Mouse (Mus musculus) liver, adult 2 months (tissue): ENCODE measurements at regions not wholly inside any gene's neighbourhood (a gene's known extent, or its start where the extent isn't known, plus 50 kb on each side); places are given as distances from the start of the nearest gene placed in this dataset.
A peak's percentile ranks its signal among the peaks of the same experiment; 100 is the strongest.

ENCODE experiments used
- DNase-seq: peaks from one replicate; pipeline ENCODE4 v3.0.0-alpha.2; 2011; ENCODE audit warnings: low read depth, low spot score; ENCODE audit errors: extremely low read depth
- H3K27ac ChIP-seq: fragments of 200-500 bp; replicated peaks from 2 replicates; pipeline ENCODE4 v1.5.1; 2012; ENCODE audit warnings: low read depth, mild to moderate bottlenecking, control low read depth, inconsistent platforms, low read length; ENCODE audit not compliant: insufficient read depth
- H3K27me3 ChIP-seq: fragments of 200-500 bp; 2 replicates; pipeline ENCODE4 v1.6.1; 2012; ENCODE audit warnings: mild to moderate bottlenecking, moderate library complexity, low read length, inconsistent platforms; ENCODE audit not compliant: control insufficient read depth, insufficient read depth
- H3K36me3 ChIP-seq: fragments of 200-500 bp; 2 replicates; pipeline ENCODE4 v1.6.1; 2012; ENCODE audit warnings: low read length, inconsistent platforms; ENCODE audit not compliant: control insufficient read depth, insufficient read depth
- H3K4me1 ChIP-seq: fragments of 200-500 bp; 2 replicates; pipeline ENCODE4 v1.6.1; 2011; ENCODE audit warnings: low read length; ENCODE audit not compliant: control insufficient read depth, insufficient read depth
- H3K4me3 ChIP-seq: fragments of 200-500 bp; 2 replicates; pipeline ENCODE4 v1.5.1; 2011; ENCODE audit warnings: low read depth, mild to moderate bottlenecking, control low read depth, low read length, moderate library complexity; ENCODE audit not compliant: insufficient read depth
- H3K79me2 ChIP-seq: fragments of 200-500 bp; 2 replicates; pipeline ENCODE4 v1.6.1; 2012; ENCODE audit warnings: inconsistent platforms, mild to moderate bottlenecking, low read length, moderate library complexity; ENCODE audit not compliant: control insufficient read depth, insufficient read depth
- H3K9ac ChIP-seq: fragments of 200-500 bp; 2 replicates; pipeline ENCODE4 v1.6.1; 2012; ENCODE audit warnings: low read depth, mild to moderate bottlenecking, control low read depth, inconsistent platforms, low read length
- CTCF ChIP-seq: fragments of 200-500 bp; IDR thresholded peaks from 2 replicates; pipeline ENCODE4 v1.5.1; 2011; ENCODE audit warnings: low read depth, low read length, control low read depth
- POLR2A ChIP-seq: fragments of 200-500 bp; IDR thresholded peaks from 2 replicates; pipeline ENCODE4 v1.6.1; 2011; ENCODE audit warnings: low read length, control low read depth; ENCODE audit not compliant: insufficient read depth; ENCODE audit errors: extremely low read depth
- WGBS: fragments of 180-500 bp; shearing (Covaris S2); methylation state at CpG from one replicate; pipeline ENCODE4 v1.1.7; 2018; 5-methylcytosine and 5-hydroxymethylcytosine counted together

- Histone ChIP-seq H3K79me2 (no peaks in the 10 kb centered on the region), H3K27me3 (no peaks in the 10 kb centered on the region), H3K4me1 (no peaks in the 10 kb centered on the region), H3K9ac (no peak overlapping the region), H3K4me3 (no peak overlapping the region), H3K27ac (no peak overlapping the region), H3K36me3 (no peaks in the 10 kb centered on the region)
- WGBS = 94% methylated on average over 2 of the region's 2 CpGs
- no peak for DNase-seq
- no peak for TF ChIP-seq CTCF
- TF ChIP-seq POLR2A = no peak
Measured at GRCm38 (mm10) chr13:34414533-34414932, 69.6 kb upstream of the Slc22a23 start.

DNA sequence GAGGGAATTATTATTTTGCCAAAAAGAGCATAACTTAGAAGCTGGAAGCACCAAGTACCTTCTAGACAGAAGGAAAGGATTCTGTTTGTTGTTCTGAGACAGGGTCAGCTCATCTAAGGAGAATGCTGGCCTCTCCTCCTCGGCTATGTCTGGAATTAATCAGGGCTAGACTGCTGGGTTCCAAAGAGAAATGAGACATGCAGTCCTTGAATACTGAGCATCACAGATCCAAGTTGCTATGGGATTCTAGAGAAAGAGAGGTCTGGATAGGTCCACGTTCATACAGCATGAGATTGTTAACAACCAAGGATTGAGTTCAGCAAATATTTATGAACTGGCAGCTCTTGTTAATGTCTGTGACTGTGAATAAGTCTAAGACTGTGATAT, 63.7 kb upstream of the Slc22a23 start:
- H3K36me3 ChIP-seq = no peaks in the 10 kb centered on the region
- no peak overlapping the region for H3K4me3 ChIP-seq
- no peaks in the 10 kb centered on the region for H3K27me3 ChIP-seq
- no peak overlapping the region for H3K27ac ChIP-seq
- TF ChIP-seq CTCF (no peak), POLR2A (no peak)
- no peak overlapping the region for H3K9ac ChIP-seq
- H3K4me1 ChIP-seq = no peaks in the 10 kb centered on the region
- no peak for DNase-seq
- H3K79me2 ChIP-seq = no peaks in the 10 kb centered on the region
- WGBS = 70% methylated on average over 2 of the region's 2 CpGs

- DNase-seq = peak; percentile 21
- 64% methylated on average over 4 of the region's 4 CpGs for WGBS
- no peak overlapping the region for H3K27ac ChIP-seq
- TF ChIP-seq POLR2A (no peak), CTCF (no peak)
- no peak overlapping the region for H3K4me3 ChIP-seq
- H3K79me2 ChIP-seq = no peaks in the 10 kb centered on the region
- no peaks in the 10 kb centered on the region for H3K36me3 ChIP-seq
- H3K4me1 ChIP-seq = no peaks in the 10 kb centered on the region
- H3K9ac ChIP-seq = no peak overlapping the region
- H3K27me3 ChIP-seq = no peaks in the 10 kb centered on the region
Measured at GRCm38 (mm10) chr13:34408007-34408668, 63.2 kb upstream of the Slc22a23 start.

GRCm38 (mm10) chr13:34406291-34406690, 61.3 kb upstream of the Slc22a23 start:
- TF ChIP-seq POLR2A (no peak), CTCF (no peak)
- no peaks in the 10 kb centered on the region for H3K4me1 ChIP-seq
- H3K36me3 ChIP-seq = no peaks in the 10 kb centered on the region
- H3K9ac ChIP-seq = no peak overlapping the region
- H3K27me3 ChIP-seq = no peaks in the 10 kb centered on the region
- no peak overlapping the region for H3K4me3 ChIP-seq
- no peak for DNase-seq
- no peak overlapping the region for H3K27ac ChIP-seq
- H3K79me2 ChIP-seq = no peaks in the 10 kb centered on the region

DNA sequence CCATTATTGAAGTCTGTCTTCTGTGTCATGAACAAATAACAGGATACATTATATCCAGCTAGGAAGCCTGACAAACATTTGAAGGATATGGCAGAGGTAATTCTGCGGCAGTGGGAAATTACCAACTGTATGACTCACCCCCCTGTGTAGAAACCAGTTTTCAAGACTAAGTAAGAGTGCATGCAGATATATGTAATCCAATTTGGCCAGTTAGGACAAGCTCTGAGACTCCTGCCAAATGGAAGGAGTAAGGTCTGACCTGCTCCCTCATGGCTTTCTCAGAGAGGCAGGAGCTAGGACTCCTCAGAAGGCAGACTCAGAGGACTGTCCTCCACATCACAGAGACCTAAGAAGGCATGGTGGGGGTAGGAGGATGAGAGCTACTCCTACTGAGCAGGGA, 57.6 kb upstream of the Slc22a23 start:
- Histone ChIP-seq H3K27me3 (no peaks in the 10 kb centered on the region), H3K36me3 (no peaks in the 10 kb centered on the region), H3K27ac (no peak overlapping the region), H3K9ac (no peak overlapping the region), H3K4me3 (no peak overlapping the region), H3K79me2 (no peaks in the 10 kb centered on the region), H3K4me1 (peaks cover 9% of the 10 kb centered on the region)
- no peak for DNase-seq
- TF ChIP-seq CTCF = no peak
- no peak for TF ChIP-seq POLR2A
- WGBS = 82% methylated on average over 1 of the region's 1 CpGs

DNA sequence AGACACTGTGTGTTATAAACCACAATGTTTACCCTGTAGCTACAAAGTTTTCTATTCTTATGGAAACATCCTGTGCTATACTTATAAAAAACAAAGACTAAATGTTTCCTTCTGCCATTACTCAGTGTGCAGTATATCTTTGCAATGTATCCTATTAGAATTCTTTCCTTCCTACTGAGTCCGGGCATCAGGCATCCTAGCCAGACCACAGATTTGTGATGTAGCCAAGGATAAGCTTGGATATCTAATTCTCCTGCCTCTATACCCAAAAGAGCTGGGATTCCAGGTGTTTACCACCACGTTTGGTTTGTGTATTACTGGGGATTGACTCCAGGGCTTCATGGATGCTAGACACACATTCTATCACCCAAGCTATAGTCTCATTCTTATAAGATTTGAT, 56.0 kb upstream of the Slc22a23 start:
- WGBS = 93% methylated on average over 2 of the region's 2 CpGs
- Histone ChIP-seq H3K9ac (no peak overlapping the region), H3K36me3 (no peaks in the 10 kb centered on the region), H3K79me2 (no peaks in the 10 kb centered on the region), H3K27me3 (no peaks in the 10 kb centered on the region), H3K4me1 (peaks cover 9% of the 10 kb centered on the region), H3K4me3 (no peak overlapping the region), H3K27ac (no peak overlapping the region)
- no peak for DNase-seq
- TF ChIP-seq CTCF (no peak), POLR2A (no peak)
